Mouse (Mus musculus): ENCODE measurements around the gene Lin7c. TPM values are rescaled to one million over a fixed set of nuclear protein-coding genes. Genes with fewer than 3 reads are reported as not detected.

The Lin7c gene
- polyA plus RNA-seq, 1 experiment from 2014 or later, result 57.1 TPM

DNA sequence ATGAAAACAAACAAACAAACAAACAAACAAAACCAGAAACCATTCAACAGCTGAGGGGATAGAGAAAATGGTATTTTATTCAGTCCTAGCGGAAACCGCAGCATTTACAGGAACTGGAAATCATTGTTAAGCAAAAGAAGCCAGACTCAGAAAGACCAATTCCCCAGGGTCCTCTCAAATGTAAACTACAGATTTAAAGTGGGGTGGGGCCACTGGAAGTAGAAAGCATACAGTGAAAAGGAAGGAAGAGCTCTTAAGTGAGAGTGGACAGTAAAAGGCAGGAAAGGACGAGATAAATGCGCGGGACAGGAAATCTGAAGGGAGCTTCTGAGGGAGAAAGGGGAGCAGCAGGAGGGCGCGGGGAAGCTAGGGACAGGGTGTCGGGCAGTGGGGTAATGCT lies 22.6 kb downstream of the Lin7c start:
- Histone ChIP-seq H3K4me1 (replicated peaks; ENCODE audit: insufficient read depth, low read length) (no peaks in the 10 kb centered on the region), H3K36me3 (ENCODE audit: insufficient read depth, low read length) (no peaks in the 10 kb centered on the region), H3K9ac (ENCODE audit: low read depth, low read length) (no peak overlapping the region), H3K4me2 (ENCODE audit: low read length) (no peak overlapping the region), H3K27ac (no peak overlapping the region), H3K4me3 (replicated peaks; ENCODE audit: low read depth, low read length) (no peak overlapping the region), H3K9me3 (replicated peaks; ENCODE audit: low read length) (no peaks in the 10 kb centered on the region), H3K27me3 (ENCODE audit: insufficient read depth, low read length) (no peaks in the 10 kb centered on the region)
- no peak for TF ChIP-seq CTCF (IDR thresholded peaks at IDR 0.05; ENCODE audit: low read depth)
- DNase-seq (ENCODE audit: low spot score), result no peak
- WGBS, result 68% methylated on average over 8 of the region's 8 CpGs
- ATAC-seq (replicated peaks; ENCODE audit: low FRiP score, low read depth), result no peak

DNA sequence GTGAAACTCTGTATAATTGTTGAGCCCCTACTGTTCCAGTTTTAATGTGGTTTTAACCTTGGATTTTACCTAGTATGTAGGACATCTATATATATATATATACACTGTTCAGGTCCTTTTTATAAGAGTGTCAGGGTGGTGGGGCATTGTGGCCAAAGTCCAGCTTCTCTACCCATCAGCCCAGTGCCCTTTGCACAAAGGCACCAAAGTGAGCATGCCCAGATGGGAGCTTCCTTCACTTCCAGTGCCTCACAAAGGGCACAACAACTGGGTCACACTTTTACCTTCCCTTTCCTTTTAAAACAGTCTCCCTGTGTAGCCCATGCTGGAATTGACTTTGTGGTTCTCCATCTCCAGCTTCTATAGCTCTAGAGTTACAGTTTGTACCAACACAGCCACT lies 23.9 kb downstream of the Lin7c start:
- Histone ChIP-seq H3K4me2 (ENCODE audit: low read length) (no peak overlapping the region), H3K36me3 (ENCODE audit: insufficient read depth, low read length) (no peaks in the 10 kb centered on the region), H3K4me3 (replicated peaks; ENCODE audit: low read depth, low read length) (no peak overlapping the region), H3K4me1 (replicated peaks; ENCODE audit: insufficient read depth, low read length) (0 out of 2 replicates have a peak, but pooled peaks cover 3% of the 10 kb centered on the region), H3K27me3 (ENCODE audit: insufficient read depth, low read length) (no peaks in the 10 kb centered on the region), H3K9me3 (replicated peaks; ENCODE audit: low read length) (no peaks in the 10 kb centered on the region), H3K27ac (no peak overlapping the region), H3K9ac (ENCODE audit: low read depth, low read length) (no peak overlapping the region)
- ATAC-seq (replicated peaks; ENCODE audit: low FRiP score, low read depth), result no peak
- TF ChIP-seq CTCF (IDR thresholded peaks at IDR 0.05; ENCODE audit: low read depth), result no peak
- no peak for DNase-seq (ENCODE audit: low spot score)

DNA sequence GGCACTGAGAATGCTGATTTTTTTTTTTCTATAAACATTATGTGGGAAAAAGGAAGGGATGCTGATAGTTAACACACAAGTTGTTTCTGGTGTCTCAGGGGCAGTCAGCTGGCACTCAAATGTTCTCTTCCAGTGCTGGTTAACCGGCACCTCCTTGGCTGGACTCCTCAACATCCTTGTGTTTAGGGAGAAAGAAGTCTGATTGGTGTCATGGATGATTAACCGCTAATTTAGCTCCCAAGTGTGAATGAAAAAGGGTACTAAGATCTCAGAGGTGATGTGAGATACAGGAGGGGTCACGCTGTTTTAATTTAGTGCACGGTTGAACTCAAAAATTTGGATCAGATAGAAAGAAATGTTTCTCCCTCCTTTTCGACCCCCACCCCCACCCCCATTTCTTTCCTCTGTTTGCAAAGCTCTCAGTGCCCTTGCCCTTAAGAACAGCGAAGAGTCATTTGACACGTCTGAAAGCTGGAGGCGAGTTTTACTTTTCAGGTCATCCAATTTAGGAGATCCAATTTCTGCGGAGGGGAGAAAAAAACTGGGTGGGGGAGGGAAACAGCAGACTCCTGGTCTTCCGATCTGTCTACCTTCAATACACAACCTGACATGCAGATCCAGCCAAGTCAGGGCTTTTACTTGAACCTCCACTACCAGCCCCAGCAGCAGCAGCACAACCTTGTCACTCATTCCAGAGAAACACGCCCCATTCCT lies 26.3 kb downstream of the Lin7c start:
- peak overlapping the region; percentile 98 for H3K4me3 ChIP-seq (replicated peaks; ENCODE audit: low read depth, low read length)
- no peaks in the 10 kb centered on the region for H3K9me3 ChIP-seq (replicated peaks; ENCODE audit: low read length)
- TF ChIP-seq CTCF (IDR thresholded peaks at IDR 0.05; ENCODE audit: low read depth), result no peak
- peaks cover 11% of the 10 kb centered on the region; the same call in 1 of the 2 replicates for H3K4me1 ChIP-seq (replicated peaks; ENCODE audit: insufficient read depth, low read length)
- H3K4me2 ChIP-seq (ENCODE audit: low read length), result peak overlapping the region; percentile 73
- 9% methylated on average over 11 of the region's 11 CpGs for WGBS
- no peaks in the 10 kb centered on the region for H3K27me3 ChIP-seq (ENCODE audit: insufficient read depth, low read length)
- no peaks in the 10 kb centered on the region for H3K36me3 ChIP-seq (ENCODE audit: insufficient read depth, low read length)
- 0 out of 2 replicates have a peak overlapping the region, but pooled peaks have one; percentile 32 for H3K27ac ChIP-seq
- DNase-seq (ENCODE audit: low spot score) (peak; percentile 57), ATAC-seq (replicated peaks; ENCODE audit: low FRiP score, low read depth) (peak; percentile 12)
- H3K9ac ChIP-seq (ENCODE audit: low read depth, low read length), result no peak overlapping the region

DNA sequence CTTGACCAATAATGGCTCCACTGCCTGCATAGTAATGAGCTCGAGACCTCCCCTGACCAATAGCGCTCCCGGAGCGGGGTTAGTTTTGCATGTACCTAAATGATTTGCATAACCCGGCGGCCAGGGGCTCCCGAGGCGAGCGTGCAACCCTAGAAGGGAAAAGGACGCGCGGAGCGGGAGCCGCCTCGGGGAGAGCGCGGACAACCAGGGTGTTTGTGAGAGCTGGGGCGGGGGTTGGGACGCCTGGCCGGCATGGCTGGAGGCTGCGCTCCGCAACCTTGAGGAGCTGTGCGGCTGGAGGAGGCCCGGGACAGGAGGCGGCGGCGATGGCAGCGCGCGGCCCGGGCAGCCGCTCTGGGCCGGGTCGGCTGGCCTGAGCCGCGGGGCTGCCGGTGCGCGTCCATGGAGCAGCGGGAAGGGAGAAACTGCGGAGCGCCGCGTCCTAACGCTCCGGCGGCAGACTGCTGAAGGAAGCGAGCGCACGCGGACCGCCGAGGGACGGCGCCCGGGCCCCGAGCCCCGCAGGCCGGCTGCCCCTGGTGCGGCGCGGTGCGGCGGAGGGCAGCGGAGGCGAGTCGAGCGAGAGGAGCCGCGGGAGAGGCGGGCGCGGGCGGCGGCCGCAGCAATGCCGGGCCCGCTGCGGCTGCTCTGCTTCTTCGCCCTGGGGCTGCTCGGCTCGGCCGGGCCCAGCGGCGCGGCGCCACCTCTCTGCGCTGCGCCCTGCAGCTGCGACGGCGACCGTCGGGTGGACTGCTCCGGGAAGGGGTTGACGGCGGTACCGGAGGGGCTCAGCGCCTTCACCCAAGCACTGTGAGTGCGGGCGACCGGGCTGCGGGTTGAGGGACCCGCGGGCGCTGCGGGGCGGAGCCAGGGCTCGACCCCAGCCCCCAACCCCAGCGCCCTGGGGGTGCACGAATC lies 27.1 kb downstream of the Lin7c start, which contains the start of gene Lgr4:
Gene Lgr4 (plus strand): TSS at position 152 of the 918 bp plus-strand sequence.
- peaks cover 11% of the 10 kb centered on the region; the same call in 1 of the 2 replicates for H3K4me1 ChIP-seq (replicated peaks; ENCODE audit: insufficient read depth, low read length)
- no peaks in the 10 kb centered on the region for H3K27me3 ChIP-seq (ENCODE audit: insufficient read depth, low read length)
- WGBS, result under 1% methylated on average over 107 of the region's 111 CpGs
- H3K9ac ChIP-seq (ENCODE audit: low read depth, low read length), result peak within 1 kb of the TSS; percentile 98
- H3K4me3 ChIP-seq (replicated peaks; ENCODE audit: low read depth, low read length), result peak within 1 kb of the TSS; percentile 98
- peak; percentile 100 for DNase-seq (ENCODE audit: low spot score)
- peak within 1 kb of the TSS; percentile 73 for H3K4me2 ChIP-seq (ENCODE audit: low read length)
- no peaks in the 10 kb centered on the region for H3K36me3 ChIP-seq (ENCODE audit: insufficient read depth, low read length)
- ATAC-seq (replicated peaks; ENCODE audit: low FRiP score, low read depth), result peak; percentile 98
- no peak for TF ChIP-seq CTCF (IDR thresholded peaks at IDR 0.05; ENCODE audit: low read depth)
- no peaks in the 10 kb centered on the region for H3K9me3 ChIP-seq (replicated peaks; ENCODE audit: low read length)
- H3K27ac ChIP-seq, result peak within 1 kb of the TSS; percentile 98

DNA sequence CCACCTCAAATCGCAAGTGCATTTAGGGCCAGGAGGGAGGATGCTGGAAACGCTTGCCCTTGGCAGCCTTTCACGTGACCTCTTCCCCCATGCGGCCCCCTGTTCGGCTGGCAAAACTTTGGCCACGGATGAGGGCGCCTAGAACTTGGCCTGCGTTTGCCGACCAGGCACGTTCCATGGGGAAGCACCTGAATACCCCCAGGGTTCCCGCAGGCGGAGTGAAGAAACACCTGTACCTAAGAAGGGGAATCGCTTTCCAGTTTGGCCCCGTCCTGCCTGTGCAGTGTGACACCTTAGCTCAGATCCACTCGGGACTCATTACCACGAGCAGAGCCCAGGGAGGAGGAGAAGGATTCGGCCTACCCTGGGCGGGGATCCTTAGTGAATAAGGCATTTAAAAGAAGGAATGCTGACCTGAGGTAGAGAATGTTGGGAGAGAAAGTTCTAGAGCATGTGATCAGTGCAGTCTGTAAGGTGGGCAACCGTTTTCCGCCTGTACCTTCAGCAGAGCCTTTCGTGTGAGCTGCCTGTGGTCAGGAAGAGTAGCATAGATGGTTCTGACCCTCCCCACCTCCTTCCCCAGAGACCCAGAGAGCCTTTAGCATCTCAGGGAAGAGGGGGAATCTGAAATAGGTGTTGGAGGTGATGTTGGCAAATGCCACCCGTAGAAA lies 28.1 kb downstream of the Lin7c start:
- peak overlapping the region; percentile 98 for H3K9ac ChIP-seq (ENCODE audit: low read depth, low read length)
- no peaks in the 10 kb centered on the region for H3K27me3 ChIP-seq (ENCODE audit: insufficient read depth, low read length)
- DNase-seq (ENCODE audit: low spot score), result no peak
- 4% methylated on average over 22 of the region's 22 CpGs for WGBS
- no peak for TF ChIP-seq CTCF (IDR thresholded peaks at IDR 0.05; ENCODE audit: low read depth)
- H3K4me1 ChIP-seq (replicated peaks; ENCODE audit: insufficient read depth, low read length), result peaks cover 11% of the 10 kb centered on the region; the same call in 1 of the 2 replicates
- peak overlapping the region; percentile 98 for H3K27ac ChIP-seq
- H3K4me3 ChIP-seq (replicated peaks; ENCODE audit: low read depth, low read length), result peak overlapping the region; percentile 98
- no peaks in the 10 kb centered on the region for H3K9me3 ChIP-seq (replicated peaks; ENCODE audit: low read length)
- no peaks in the 10 kb centered on the region for H3K36me3 ChIP-seq (ENCODE audit: insufficient read depth, low read length)
- peak overlapping the region; percentile 73 for H3K4me2 ChIP-seq (ENCODE audit: low read length)
- ATAC-seq (replicated peaks; ENCODE audit: low FRiP score, low read depth), result peak; percentile 14

DNA sequence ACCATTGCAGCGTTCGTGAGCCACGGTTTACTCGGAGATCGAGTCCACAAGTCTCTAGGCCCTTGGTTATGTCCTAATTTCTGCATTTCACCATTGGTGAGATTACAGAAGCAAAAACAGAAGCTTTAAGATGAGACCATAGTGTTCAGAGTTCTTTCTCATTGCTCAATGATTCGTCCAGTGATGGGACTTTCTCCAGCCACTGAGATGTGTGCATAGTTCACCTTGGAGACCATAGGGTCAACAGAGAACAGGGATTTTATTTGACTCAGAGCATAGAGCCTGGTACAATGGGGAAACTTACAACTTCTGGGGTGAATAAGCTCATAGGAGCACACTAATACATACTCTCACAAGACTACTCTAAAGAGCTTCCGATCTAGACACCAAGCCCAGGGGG lies 29.8 kb downstream of the Lin7c start:
- DNase-seq (ENCODE audit: low spot score) (no peak), ATAC-seq (replicated peaks; ENCODE audit: low FRiP score, low read depth) (no peak)
- peak overlapping the region; percentile 98 for H3K4me3 ChIP-seq (replicated peaks; ENCODE audit: low read depth, low read length)
- TF ChIP-seq CTCF (IDR thresholded peaks at IDR 0.05; ENCODE audit: low read depth), result no peak
- no peaks in the 10 kb centered on the region for H3K36me3 ChIP-seq (ENCODE audit: insufficient read depth, low read length)
- H3K27ac ChIP-seq, result no peak overlapping the region
- H3K9ac ChIP-seq (ENCODE audit: low read depth, low read length), result peak overlapping the region; percentile 9; the same call in 1 of the 2 replicates
- H3K9me3 ChIP-seq (replicated peaks; ENCODE audit: low read length), result no peaks in the 10 kb centered on the region
- H3K4me2 ChIP-seq (ENCODE audit: low read length), result peak overlapping the region; percentile 73
- H3K27me3 ChIP-seq (ENCODE audit: insufficient read depth, low read length), result no peaks in the 10 kb centered on the region
- 64% methylated on average over 7 of the region's 7 CpGs for WGBS
- H3K4me1 ChIP-seq (replicated peaks; ENCODE audit: insufficient read depth, low read length), result peaks cover 11% of the 10 kb centered on the region; the same call in 1 of the 2 replicates

All from kidney, postnatal 0 days (tissue).